Mouse (Mus musculus) CH12.LX (cell line): ENCODE measurements around the gene Mrpl23. TPM values are rescaled to one million over a fixed set of nuclear protein-coding genes. Genes with fewer than 3 reads are reported as not detected.

Source experiments
- DNase-seq: peaks from one replicate; pipeline ENCODE4 v3.0.0-alpha.2; 2013; ENCODE audit errors: extremely low read depth
- H3K27ac ChIP-seq: 2 replicates; pipeline ENCODE4 v1.5.1; 2012; ENCODE audit warnings: low read depth, mild to moderate bottlenecking, control low read depth, moderate library complexity; ENCODE audit not compliant: insufficient read depth
- H3K27me3 ChIP-seq: replicated peaks from 2 replicates; pipeline ENCODE3; 2012; ENCODE audit warnings: inconsistent platforms
- H3K36me3 ChIP-seq, 2 experiments: replicated peaks in 1 of 2; 2 replicates each; pipeline versions ENCODE3 to v1.6.1; 2012; ENCODE audit warnings: inconsistent platforms in 1 of 2, low read length in 1 of 2, mild to moderate bottlenecking in 1 of 2, mixed read lengths in 1 of 2, moderate library complexity in 1 of 2; ENCODE audit not compliant: control insufficient read depth in 1 of 2, insufficient read depth in 1 of 2
- H3K4me1 ChIP-seq, 2 experiments: 2 replicates each; pipeline ENCODE4 v1.6.1; 2012; ENCODE audit warnings: inconsistent platforms in 1 of 2, moderate library complexity in 1 of 2; ENCODE audit not compliant: insufficient read depth in 2 of 2, control insufficient read depth in 1 of 2
- H3K4me2 ChIP-seq: 2 replicates; pipeline ENCODE4 v1.6.1; 2012; ENCODE audit warnings: low read depth, mild to moderate bottlenecking, control low read depth; ENCODE audit not compliant: poor library complexity, insufficient read depth, severe bottlenecking
- H3K4me3 ChIP-seq, 3 experiments: fragments of 150-350 bp in 1 of 3; sonication (generic) in 1 of 3; replicated peaks in 1 of 3; 2 replicates each; pipeline versions ENCODE3 to v1.5.1; 2011 to 2012; ENCODE audit warnings: low read depth in 2 of 3, low read length in 2 of 3, mild to moderate bottlenecking in 2 of 3, moderate library complexity in 2 of 3, control low read depth in 1 of 3, improper control_type of control experiment in 1 of 3, inconsistent platforms in 1 of 3, mixed read lengths in 1 of 3; ENCODE audit not compliant: poor library complexity in 1 of 3
- H3K79me2 ChIP-seq: replicated peaks from 2 replicates; pipeline ENCODE4 v1.6.1; 2012; ENCODE audit warnings: mild to moderate bottlenecking, moderate library complexity; ENCODE audit not compliant: control insufficient read depth, poor library complexity, insufficient read depth, severe bottlenecking; ENCODE audit errors: extremely low read depth
- H3K9ac ChIP-seq: 2 replicates; pipeline ENCODE4 v1.6.1; 2012; ENCODE audit warnings: low read depth, mild to moderate bottlenecking, control low read depth, moderate library complexity; ENCODE audit not compliant: insufficient read depth
- H3K9me3 ChIP-seq: replicated peaks from 2 replicates; pipeline ENCODE3; 2012; ENCODE audit warnings: low read length, inconsistent platforms, mixed read lengths
- BHLHE40 ChIP-seq: IDR thresholded peaks from 2 replicates; pipeline ENCODE4 v1.6.1; 2011; ENCODE audit warnings: mild to moderate bottlenecking, low read depth, low read length, improper control_type of control experiment
- CTCF ChIP-seq, 2 experiments: IDR thresholded peaks in 1 of 2; conservative IDR thresholded peaks in 1 of 2; 2 replicates each; pipeline ENCODE4 v1.5.1; 2011 to 2012; ENCODE audit warnings: low read depth in 2 of 2, low read length in 2 of 2, improper control_type of control experiment in 1 of 2, inconsistent platforms in 1 of 2, mild to moderate bottlenecking in 1 of 2, moderate library complexity in 1 of 2
- E2F4 ChIP-seq: IDR thresholded peaks from 2 replicates; pipeline ENCODE4 v1.6.1; 2011; ENCODE audit warnings: low read depth, low read length, improper control_type of control experiment; ENCODE audit not compliant: insufficient replicate concordance
- ELF1 ChIP-seq: IDR thresholded peaks from 2 replicates; pipeline ENCODE4 v1.6.1; 2014; ENCODE audit warnings: low read depth, mild to moderate bottlenecking, inconsistent platforms, low read length, improper control_type of control experiment
- ETS1 ChIP-seq: conservative IDR thresholded peaks from 2 replicates; pipeline ENCODE4 v1.6.1; 2012; ENCODE audit warnings: low read depth, mild to moderate bottlenecking, inconsistent platforms, low read length, improper control_type of control experiment, moderate library complexity
- GABPA ChIP-seq: IDR thresholded peaks from 2 replicates; pipeline ENCODE4 v1.6.1; 2012; ENCODE audit warnings: low read depth, low read length, improper control_type of control experiment, inconsistent platforms; ENCODE audit not compliant: insufficient replicate concordance
- HCFC1 ChIP-seq: IDR thresholded peaks from 2 replicates; pipeline ENCODE4 v1.6.1; 2012; ENCODE audit warnings: low read depth, mild to moderate bottlenecking, inconsistent platforms, low read length, improper control_type of control experiment
- IRF4 ChIP-seq: IDR thresholded peaks from 2 replicates; pipeline ENCODE4 v1.6.1; 2014; ENCODE audit warnings: low read depth, mild to moderate bottlenecking, inconsistent platforms, low read length, improper control_type of control experiment
- JUN ChIP-seq: IDR thresholded peaks from 2 replicates; pipeline ENCODE4 v1.6.1; 2011; ENCODE audit warnings: low read depth, mild to moderate bottlenecking, low read length, improper control_type of control experiment, moderate library complexity; ENCODE audit not compliant: insufficient read depth
- JUND ChIP-seq: conservative IDR thresholded peaks from 2 replicates; pipeline ENCODE4 v1.6.1; 2011; ENCODE audit warnings: low read depth, low read length, improper control_type of control experiment
- KAT2A ChIP-seq: IDR thresholded peaks from 2 replicates; pipeline ENCODE4 v1.6.1; 2012; ENCODE audit warnings: low read length, improper control_type of control experiment, inconsistent platforms; ENCODE audit not compliant: insufficient replicate concordance
- MAX ChIP-seq: IDR thresholded peaks from 2 replicates; pipeline ENCODE4 v1.6.1; 2011; ENCODE audit warnings: low read length, improper control_type of control experiment
- MAZ ChIP-seq: IDR thresholded peaks from 2 replicates; pipeline ENCODE4 v1.6.1; 2012; ENCODE audit warnings: low read depth, mild to moderate bottlenecking, inconsistent platforms, low read length, improper control_type of control experiment, moderate library complexity
- MEF2A ChIP-seq: IDR thresholded peaks from 2 replicates; pipeline ENCODE4 v1.6.1; 2014; ENCODE audit warnings: low read depth, mild to moderate bottlenecking, inconsistent platforms, low read length, improper control_type of control experiment, borderline replicate concordance
- MXI1 ChIP-seq: IDR thresholded peaks from 2 replicates; pipeline ENCODE4 v1.6.1; 2011; ENCODE audit warnings: mild to moderate bottlenecking, low read depth, low read length, improper control_type of control experiment
- MYC ChIP-seq: IDR thresholded peaks from 2 replicates; pipeline ENCODE4 v1.6.1; 2011; ENCODE audit warnings: low read depth, mild to moderate bottlenecking, improper control_type of control experiment, low read length
- NELFE ChIP-seq: IDR thresholded peaks from 2 replicates; pipeline ENCODE4 v1.6.1; 2011; ENCODE audit warnings: low read depth, low read length, improper control_type of control experiment
- NRF1 ChIP-seq: IDR thresholded peaks from 2 replicates; pipeline ENCODE4 v1.6.1; 2014; ENCODE audit warnings: low read depth, mild to moderate bottlenecking, inconsistent platforms, low read length, improper control_type of control experiment, moderate library complexity
- PAX5 ChIP-seq: IDR thresholded peaks from 2 replicates; pipeline ENCODE4 v1.6.1; 2012; ENCODE audit warnings: low read length, inconsistent platforms, mixed read lengths
- POLR2A ChIP-seq: IDR thresholded peaks from 2 replicates; pipeline ENCODE4 v1.6.1; 2011; ENCODE audit warnings: low read depth, mild to moderate bottlenecking, improper control_type of control experiment, low read length
- POLR2AphosphoS2 ChIP-seq: IDR thresholded peaks from 2 replicates; pipeline ENCODE4 v1.6.1; 2011; ENCODE audit warnings: low read depth, low read length, improper control_type of control experiment
- RAD21 ChIP-seq: IDR thresholded peaks from 2 replicates; pipeline ENCODE4 v1.6.1; 2011; ENCODE audit warnings: low read depth, mild to moderate bottlenecking, low read length, improper control_type of control experiment, moderate library complexity
- SIN3A ChIP-seq: IDR thresholded peaks from 2 replicates; pipeline ENCODE4 v1.6.1; 2012; ENCODE audit warnings: low read length, improper control_type of control experiment, inconsistent platforms
- SMC3 ChIP-seq: IDR thresholded peaks from 2 replicates; pipeline ENCODE4 v1.6.1; 2011; ENCODE audit warnings: low read depth, low read length, improper control_type of control experiment
- TBP ChIP-seq: conservative IDR thresholded peaks from 2 replicates; pipeline ENCODE4 v1.6.1; 2011; ENCODE audit warnings: low read depth, low read length, improper control_type of control experiment
- TCF12 ChIP-seq: IDR thresholded peaks from 2 replicates; pipeline ENCODE4 v1.6.1; 2014; ENCODE audit warnings: low read depth, mild to moderate bottlenecking, inconsistent platforms, low read length, improper control_type of control experiment
- UBTF ChIP-seq: IDR thresholded peaks from 2 replicates; pipeline ENCODE4 v1.6.1; 2012; ENCODE audit warnings: low read depth, mild to moderate bottlenecking, inconsistent platforms, low read length, improper control_type of control experiment, moderate library complexity
- USF1 ChIP-seq: IDR thresholded peaks from 2 replicates; pipeline ENCODE4 v1.6.1; 2014; ENCODE audit warnings: low read depth, mild to moderate bottlenecking, inconsistent platforms, low read length, improper control_type of control experiment
- USF2 ChIP-seq: conservative IDR thresholded peaks from 2 replicates; pipeline ENCODE4 v1.6.1; 2011; ENCODE audit warnings: low read depth, low read length, improper control_type of control experiment
- ZC3H11A ChIP-seq: IDR thresholded peaks from 2 replicates; pipeline ENCODE4 v1.6.1; 2012; ENCODE audit warnings: low read depth, mild to moderate bottlenecking, inconsistent platforms, low read length, improper control_type of control experiment
- ZKSCAN1 ChIP-seq: IDR thresholded peaks from 2 replicates; pipeline ENCODE4 v1.6.1; 2012; ENCODE audit warnings: low read depth, inconsistent platforms, low read length, improper control_type of control experiment, borderline replicate concordance
- ZMIZ1 ChIP-seq: IDR thresholded peaks from 2 replicates; pipeline ENCODE4 v1.6.1; 2012; ENCODE audit warnings: low read depth, mild to moderate bottlenecking, inconsistent platforms, low read length, improper control_type of control experiment
- ZNF384 ChIP-seq: IDR thresholded peaks from 2 replicates; pipeline ENCODE4 v1.6.1; 2012; ENCODE audit warnings: low read depth, low read length, improper control_type of control experiment, inconsistent platforms
- dilution Hi-C: fragments of 300-500 bp; cut with MboI; formaldehyde crosslinking; loops from 2 replicates; pipeline ENCODE4 v1.14.3; 2020; ENCODE audit warnings: low sequenced_read_pairs; ENCODE audit not compliant: extremely low pct_unique_long_range_greater_than_20kb, extremely low pct_ligation_motif_present
- in situ Hi-C: fragments of 300-500 bp; cut with MboI; formaldehyde crosslinking; loops from 3 replicates; pipeline ENCODE4 v1.14.3; 2019; ENCODE audit warnings: low sequenced_read_pairs, low pct_ligation_motif_present, low pct_unique_long_range_greater_than_20kb, mixed read lengths
- polyA plus RNA-seq: library from polyadenylated mRNA; unstranded; fragments of >175 nt; gene quantifications from 2 replicates; pipeline ENCODE4 v1.2.1, GENCODE M21; 2012; ENCODE audit warnings: low read depth; ENCODE audit not compliant: insufficient read length
- total RNA-seq, 2 experiments: library from RNA; depleted of rRNA; stranded (reverse); fragments of 300-350 nt in 1 of 2; fragments of >200 nt in 1 of 2; gene quantifications; 2 replicates each; pipeline ENCODE4 v1.2.3; 2012 to 2014

Gene Mrpl23
- total and polyA plus RNA-seq, 3 experiments = 8.3 to 71.2 (median 70.8) TPM

- Histone ChIP-seq H3K27ac (no peak overlapping the region), H3K4me2 (no peak overlapping the region), H3K9me3 (no peaks in the 10 kb centered on the region), H3K27me3 (no peaks in the 10 kb centered on the region), H3K4me1 (peaks cover 14 to 58% of the 10 kb centered on the region in 2 experiments), H3K36me3 (peaks cover 49 to 63% of the 10 kb centered on the region in 2 experiments), H3K4me3 (no peak overlapping the region), H3K9ac (no peak overlapping the region), H3K79me2 (no peaks in the 10 kb centered on the region)
- no peak for TF ChIP-seq MYC
- no peak for TF ChIP-seq ZNF384
- no peak for TF ChIP-seq SIN3A
- no peak for TF ChIP-seq POLR2A
- no peak for TF ChIP-seq MAX
- TF ChIP-seq MEF2A = no peak
- no peak for TF ChIP-seq ELF1
- TF ChIP-seq ZC3H11A = no peak
- no peak for TF ChIP-seq MAZ
- TF ChIP-seq HCFC1 = no peak
- TF ChIP-seq IRF4 = no peak
- TF ChIP-seq TBP = no peak
- dilution Hi-C loops = no loop called here
- in situ Hi-C loops = loop anchor here (5.0 kb wide), 1 partner anchor 54 kb away; the partner anchor contains the start of gene Tnni2
- DNase-seq = no peak
These were observed 36.3 kb upstream of the Mrpl23 start for GRCm38 (mm10) chr7:142496158-142496557.

GRCm38 (mm10) chr7:142496800-142497199, 35.7 kb upstream of the Mrpl23 start:
- H3K79me2 ChIP-seq = no peaks in the 10 kb centered on the region
- H3K27ac ChIP-seq = no peak overlapping the region
- H3K4me1 ChIP-seq = peaks cover 14 to 63% of the 10 kb centered on the region in 2 experiments
- DNase-seq = peak; percentile 45
- peaks cover 43 to 59% of the 10 kb centered on the region in 2 experiments for H3K36me3 ChIP-seq
- no peak overlapping the region for H3K9ac ChIP-seq
- no peak overlapping the region for H3K4me2 ChIP-seq
- no peak overlapping the region for H3K4me3 ChIP-seq
- dilution Hi-C loops (no loop called here), in situ Hi-C loops (loop anchor here (5.0 kb wide), 1 partner anchor 54 kb away; the partner anchor contains the start of gene Tnni2)
- H3K9me3 ChIP-seq = no peaks in the 10 kb centered on the region
- H3K27me3 ChIP-seq = no peaks in the 10 kb centered on the region
- TF ChIP-seq ZC3H11A (peak; percentile 20; the same call in 1 of the 2 replicates), ZKSCAN1 (no peak), NELFE (no peak), ZMIZ1 (no peak), MEF2A (no peak), PAX5 (no peak), RAD21 (peak; percentile 73), NRF1 (no peak), CTCF (conservative IDR thresholded peaks at IDR 0.05 in 1 of 2, IDR thresholded peaks at IDR 0.05 in 1 of 2; ENCODE audit: low read depth in 2 of 2, low read length in 2 of 2) (peak; percentile 51 to 80; a peak in 3 of 4 replicates), TCF12 (no peak), GABPA (no peak), USF1 (no peak), POLR2A (no peak), UBTF (no peak), MAX (no peak), MYC (no peak), POLR2AphosphoS2 (no peak), E2F4 (no peak), SMC3 (peak; percentile 85), JUN (no peak), USF2 (no peak), ETS1 (no peak), MAZ (no peak), JUND (no peak), MXI1 (no peak), KAT2A (no peak), BHLHE40 (no peak), ZNF384 (no peak)
